13 mouse cellular contexts compared by ENCODE assay signal in genomic region chrX:13822792-13823191, GRCm38 (mm10).
"Had no signal": no experiment of that assay in that cellular context is flagged by ENCODE, and none has a peak within 500 bp of the region (broad histone marks: within the 10 kb centered on the region; RNA-seq: fewer than 3 reads in every experiment).

No protein-coding gene starts in this region.

- H3K9me3 ChIP-seq: kidney, embryonic 15.5 days; limb, embryonic 15.5 days; liver, embryonic 12.5 days; midbrain, embryonic 15.5 days; neural tube, embryonic 12.5 days; stomach, embryonic 15.5 days had no signal

- H3K4me3 ChIP-seq: kidney, embryonic 15.5 days; limb, embryonic 15.5 days; liver, embryonic 12.5 days; midbrain, embryonic 15.5 days; neural tube, embryonic 12.5 days; stomach, embryonic 15.5 days had no signal

- H3K9ac ChIP-seq: kidney, embryonic 15.5 days; limb, embryonic 15.5 days; liver, embryonic 12.5 days; lung, embryonic 14.5 days; midbrain, embryonic 15.5 days; neural tube, embryonic 12.5 days; stomach, embryonic 15.5 days had no signal

- H3K36me3 ChIP-seq: kidney, embryonic 15.5 days; limb, embryonic 15.5 days; liver, embryonic 12.5 days; midbrain, embryonic 15.5 days; neural tube, embryonic 12.5 days; stomach, embryonic 15.5 days had no signal

- ATAC-seq: liver, embryonic 12.5 days; midbrain, embryonic 15.5 days had no signal

- H3K4me1 ChIP-seq: kidney, embryonic 15.5 days; limb, embryonic 15.5 days; liver, embryonic 12.5 days; midbrain, embryonic 15.5 days; neural tube, embryonic 12.5 days; stomach, embryonic 15.5 days had no signal

- H3K27me3 ChIP-seq: kidney, embryonic 15.5 days; limb, embryonic 15.5 days; liver, embryonic 12.5 days; midbrain, embryonic 15.5 days; neural tube, embryonic 12.5 days; stomach, embryonic 15.5 days had no signal

- H3K27ac ChIP-seq: kidney, embryonic 15.5 days; limb, embryonic 15.5 days; liver, embryonic 12.5 days; midbrain, embryonic 15.5 days; neural tube, embryonic 12.5 days; stomach, embryonic 15.5 days had no signal

- H3K4me2 ChIP-seq: kidney, embryonic 15.5 days; limb, embryonic 15.5 days; liver, embryonic 12.5 days; lung, embryonic 14.5 days; midbrain, embryonic 11.5 days; midbrain, embryonic 15.5 days; neural tube, embryonic 12.5 days; stomach, embryonic 15.5 days had no signal

- DNase-seq: kidney, postnatal 14 days; lung, embryonic 14.5 days; lung, postnatal 10 days; lung, postnatal 4 days; thymus, adult 2 months; thymus, postnatal 25 days had no signal
